Mouse (Mus musculus) forebrain, embryonic 11.5 days (tissue): ENCODE measurements around the gene Ovol3. TPM values are rescaled to one million over a fixed set of nuclear protein-coding genes. Genes with fewer than 3 reads are reported as not detected.
"Not testable (repeated sequence)": the region's sequence is repeated elsewhere in the genome, so short reads cannot be mapped to it uniquely, and the experiment has no call there.

Experiments used
- ATAC-seq: fragments of 200-750 bp; cut with Nextera tagmentation; replicated peaks from 2 replicates; pipeline ENCODE4 v1.8.0; 2017; ENCODE audit warnings: moderate TSS enrichment; ENCODE audit not compliant: low FRiP score
- DNase-seq: peaks from one replicate; pipeline ENCODE4 v3.0.0-alpha.2; 2017; ENCODE audit warnings: low spot score
- H3K27ac ChIP-seq: fragments of 300-500 bp; sonication (generic); 2 replicates; pipeline ENCODE4 v1.5.1; 2014; ENCODE audit warnings: low read depth, low read length
- H3K27me3 ChIP-seq: fragments of 300-500 bp; sonication (generic); 2 replicates; pipeline ENCODE4 v1.6.1; 2014; ENCODE audit warnings: mild to moderate bottlenecking, low read length, mixed read lengths; ENCODE audit not compliant: control insufficient read depth, insufficient read depth
- H3K36me3 ChIP-seq: fragments of 300-500 bp; sonication (generic); 2 replicates; pipeline ENCODE4 v1.6.1; 2014; ENCODE audit warnings: mild to moderate bottlenecking, low read length, moderate library complexity, mixed read lengths; ENCODE audit not compliant: control insufficient read depth, insufficient read depth
- H3K4me1 ChIP-seq: fragments of 300-500 bp; sonication (generic); replicated peaks from 2 replicates; pipeline ENCODE4 v1.6.1; 2014; ENCODE audit warnings: low read length, mixed read lengths; ENCODE audit not compliant: control insufficient read depth, insufficient read depth
- H3K4me2 ChIP-seq: fragments of 300-500 bp; sonication (generic); 2 replicates; pipeline ENCODE4 v1.6.1; 2014; ENCODE audit warnings: low read depth, mild to moderate bottlenecking, low read length, moderate library complexity, mixed read lengths; ENCODE audit not compliant: severe bottlenecking
- H3K4me3 ChIP-seq: fragments of 300-500 bp; sonication (generic); 2 replicates; pipeline ENCODE4 v1.5.1; 2014; ENCODE audit warnings: low read depth, low read length
- H3K9ac ChIP-seq: fragments of 300-500 bp; sonication (generic); 2 replicates; pipeline ENCODE4 v1.6.1; 2014; ENCODE audit warnings: low read length
- H3K9me3 ChIP-seq: fragments of 300-500 bp; sonication (generic); 2 replicates; pipeline ENCODE4 v1.6.1; 2016; ENCODE audit warnings: low read length, mixed read lengths; ENCODE audit not compliant: control insufficient read depth
- WGBS: fragments of 180-500 bp; shearing (Covaris S2); extraction: QIAGEN DNeasy Blood & Tissue Kit; methylation state at CpG from one replicate; pipeline ENCODE4 v1.1.7; 2014; 5-methylcytosine and 5-hydroxymethylcytosine counted together
- polyA plus RNA-seq: library from polyadenylated mRNA; unstranded; fragments of >200 nt; fragmentation: Nextera tagmentation; extraction: Ambion mirVana; gene quantifications from 2 replicates; pipeline ENCODE4 v1.2.1, GENCODE M21; 2014

Gene Ovol3
- polyA plus RNA-seq, 1 experiment from 2014 or later, result not detected

GRCm38 (mm10) chr7:30220008-30220356, 15.5 kb downstream of the Ovol3 start:
- peaks cover 6% of the 10 kb centered on the region; the same call in 1 of the 2 replicates for H3K36me3 ChIP-seq
- DNase-seq (no peak), ATAC-seq (no peak)
- no peaks in the 10 kb centered on the region for H3K9me3 ChIP-seq
- H3K4me3 ChIP-seq, result peak overlapping the region; percentile 37
- peak overlapping the region; percentile 62 for H3K4me2 ChIP-seq
- WGBS, result 17% methylated on average over 11 of the region's 11 CpGs
- H3K27ac ChIP-seq, result no peak overlapping the region
- peak overlapping the region; percentile 48 for H3K9ac ChIP-seq
- no peaks in the 10 kb centered on the region for H3K27me3 ChIP-seq
- H3K4me1 ChIP-seq, result peaks cover 7% of the 10 kb centered on the region; the same call in 1 of the 2 replicates

GRCm38 (mm10) chr7:30219293-30220007, 16.1 kb downstream of the Ovol3 start:
- Histone ChIP-seq H3K36me3 (peaks cover 6% of the 10 kb centered on the region; the same call in 1 of the 2 replicates), H3K4me1 (peaks cover 7% of the 10 kb centered on the region; the same call in 1 of the 2 replicates), H3K27me3 (no peaks in the 10 kb centered on the region), H3K9ac (peak overlapping the region; percentile 48), H3K4me3 (peak overlapping the region; percentile 37), H3K4me2 (peak overlapping the region; percentile 62), H3K27ac (no peak overlapping the region), H3K9me3 (no peaks in the 10 kb centered on the region)
- ATAC-seq (peak; percentile 63), DNase-seq (peak; percentile 81)
- WGBS, result 9% methylated on average over 16 of the region's 16 CpGs

- H3K27me3 ChIP-seq, result no peaks in the 10 kb centered on the region
- H3K9ac ChIP-seq, result no peak overlapping the region
- H3K27ac ChIP-seq, result no peak overlapping the region
- H3K36me3 ChIP-seq, result no peaks in the 10 kb centered on the region
- ATAC-seq (peak; percentile 58; the same call in 1 of the 2 replicates), DNase-seq (no peak)
- no peaks in the 10 kb centered on the region for H3K9me3 ChIP-seq
- no peak overlapping the region for H3K4me3 ChIP-seq
- H3K4me2 ChIP-seq, result no peak overlapping the region
- H3K4me1 ChIP-seq, result peaks cover 7% of the 10 kb centered on the region; the same call in 1 of the 2 replicates
- WGBS, result 78% methylated on average over 2 of the region's 2 CpGs
These were observed 18.2 kb downstream of the Ovol3 start for GRCm38 (mm10) chr7:30217277-30217676.

GRCm38 (mm10) chr7:30216723-30217151, 18.8 kb downstream of the Ovol3 start:
- Histone ChIP-seq H3K27me3 (no peaks in the 10 kb centered on the region), H3K4me2 (peak overlapping the region; percentile 40; the same call in 1 of the 2 replicates), H3K9ac (peak overlapping the region; percentile 41; the same call in 1 of the 2 replicates), H3K36me3 (no peaks in the 10 kb centered on the region), H3K4me1 (peaks cover 7% of the 10 kb centered on the region; the same call in 1 of the 2 replicates), H3K27ac (no peak overlapping the region), H3K9me3 (no peaks in the 10 kb centered on the region), H3K4me3 (no peak overlapping the region)
- peak; percentile 77 for ATAC-seq
- DNase-seq, result peak; percentile 95
- WGBS, result under 1% methylated on average over 15 of the region's 16 CpGs

- WGBS, result 84% methylated on average over 3 of the region's 3 CpGs
- no peaks in the 10 kb centered on the region for H3K27me3 ChIP-seq
- no peaks in the 10 kb centered on the region for H3K36me3 ChIP-seq
- H3K9me3 ChIP-seq, result no peaks in the 10 kb centered on the region
- DNase-seq, result no peak
- no peak overlapping the region for H3K9ac ChIP-seq
- no peak overlapping the region for H3K4me3 ChIP-seq
- H3K27ac ChIP-seq, result no peak overlapping the region
- H3K4me1 ChIP-seq, result peaks cover 7% of the 10 kb centered on the region; the same call in 1 of the 2 replicates
- H3K4me2 ChIP-seq, result no peak overlapping the region
- no peak for ATAC-seq
These were observed 19.6 kb downstream of the Ovol3 start for GRCm38 (mm10) chr7:30215875-30216274.

GRCm38 (mm10) chr7:30213881-30214280, 21.6 kb downstream of the Ovol3 start:
- Histone ChIP-seq H3K4me3 (no peak overlapping the region), H3K36me3 (no peaks in the 10 kb centered on the region), H3K27ac (no peak overlapping the region), H3K27me3 (no peaks in the 10 kb centered on the region), H3K4me2 (no peak overlapping the region), H3K4me1 (no peaks in the 10 kb centered on the region), H3K9me3 (no peaks in the 10 kb centered on the region), H3K9ac (no peak overlapping the region)
- no peak for DNase-seq
- 92% methylated on average over 3 of the region's 3 CpGs for WGBS
- ATAC-seq, result no peak

- H3K27me3 ChIP-seq, result no peaks in the 10 kb centered on the region
- H3K36me3 ChIP-seq, result no peaks in the 10 kb centered on the region
- H3K4me1 ChIP-seq, result no peaks in the 10 kb centered on the region
- H3K27ac ChIP-seq, result no peak overlapping the region
- ATAC-seq (no peak), DNase-seq (no peak)
- no peak overlapping the region for H3K9ac ChIP-seq
- no peak overlapping the region for H3K4me2 ChIP-seq
- H3K9me3 ChIP-seq, result no peaks in the 10 kb centered on the region
- no peak overlapping the region for H3K4me3 ChIP-seq
- 19% methylated on average over 4 of the region's 4 CpGs for WGBS
These were observed 24.5 kb downstream of the Ovol3 start for GRCm38 (mm10) chr7:30211025-30211424.

- H3K4me3 ChIP-seq, H3K36me3 ChIP-seq, DNase-seq, H3K4me2 ChIP-seq, H3K27me3 ChIP-seq, H3K4me1 ChIP-seq, ATAC-seq, H3K9me3 ChIP-seq, H3K9ac ChIP-seq, H3K27ac ChIP-seq: not testable (repeated sequence)
- 60% methylated on average over 5 of the region's 5 CpGs for WGBS
These were observed 29.2 kb downstream of the Ovol3 start for GRCm38 (mm10) chr7:30206364-30206763.

- ATAC-seq, result no peak
- Histone ChIP-seq H3K27ac (no peak overlapping the region), H3K4me3 (no peak overlapping the region), H3K36me3 (no peaks in the 10 kb centered on the region), H3K9me3 (no peaks in the 10 kb centered on the region), H3K27me3 (no peaks in the 10 kb centered on the region), H3K4me2 (no peak overlapping the region), H3K9ac (no peak overlapping the region), H3K4me1 (no peaks in the 10 kb centered on the region)
- DNase-seq, result no peak
- WGBS, result 7% methylated on average over 2 of the region's 2 CpGs
These were observed 30.1 kb downstream of the Ovol3 start for GRCm38 (mm10) chr7:30205383-30205782.
